Mouse (Mus musculus): ENCODE data around the gene Rps25.

DNA sequence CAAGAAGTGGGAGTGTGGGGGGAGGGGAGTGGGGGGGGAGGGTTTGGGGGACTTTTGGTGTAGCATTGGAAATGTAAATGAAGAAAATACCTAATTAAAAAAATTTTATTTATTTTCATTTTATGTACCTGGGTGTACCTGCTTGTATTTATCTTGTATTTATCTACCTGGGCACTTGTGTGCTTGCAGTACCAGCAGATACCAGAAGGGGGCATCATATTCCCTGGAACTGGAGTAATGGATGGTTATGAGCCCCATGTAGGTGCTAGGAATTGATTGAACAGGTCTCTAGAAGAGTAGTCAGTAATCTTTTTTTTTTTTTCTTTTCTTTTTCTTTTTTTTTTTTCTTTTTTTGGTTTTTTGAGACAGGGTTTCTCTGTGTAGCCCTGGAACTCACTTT lies 43.4 kb downstream of the Rps25 start:
- TF ChIP-seq POLR2A (IDR thresholded peaks at IDR 0.05; ENCODE audit: borderline replicate concordance, low read depth, low read length) (no peak), CTCF (IDR thresholded peaks at IDR 0.05; ENCODE audit: low read depth, low read length) (no peak)
